Mouse (Mus musculus): ENCODE data around the gene Haus4.

DNA sequence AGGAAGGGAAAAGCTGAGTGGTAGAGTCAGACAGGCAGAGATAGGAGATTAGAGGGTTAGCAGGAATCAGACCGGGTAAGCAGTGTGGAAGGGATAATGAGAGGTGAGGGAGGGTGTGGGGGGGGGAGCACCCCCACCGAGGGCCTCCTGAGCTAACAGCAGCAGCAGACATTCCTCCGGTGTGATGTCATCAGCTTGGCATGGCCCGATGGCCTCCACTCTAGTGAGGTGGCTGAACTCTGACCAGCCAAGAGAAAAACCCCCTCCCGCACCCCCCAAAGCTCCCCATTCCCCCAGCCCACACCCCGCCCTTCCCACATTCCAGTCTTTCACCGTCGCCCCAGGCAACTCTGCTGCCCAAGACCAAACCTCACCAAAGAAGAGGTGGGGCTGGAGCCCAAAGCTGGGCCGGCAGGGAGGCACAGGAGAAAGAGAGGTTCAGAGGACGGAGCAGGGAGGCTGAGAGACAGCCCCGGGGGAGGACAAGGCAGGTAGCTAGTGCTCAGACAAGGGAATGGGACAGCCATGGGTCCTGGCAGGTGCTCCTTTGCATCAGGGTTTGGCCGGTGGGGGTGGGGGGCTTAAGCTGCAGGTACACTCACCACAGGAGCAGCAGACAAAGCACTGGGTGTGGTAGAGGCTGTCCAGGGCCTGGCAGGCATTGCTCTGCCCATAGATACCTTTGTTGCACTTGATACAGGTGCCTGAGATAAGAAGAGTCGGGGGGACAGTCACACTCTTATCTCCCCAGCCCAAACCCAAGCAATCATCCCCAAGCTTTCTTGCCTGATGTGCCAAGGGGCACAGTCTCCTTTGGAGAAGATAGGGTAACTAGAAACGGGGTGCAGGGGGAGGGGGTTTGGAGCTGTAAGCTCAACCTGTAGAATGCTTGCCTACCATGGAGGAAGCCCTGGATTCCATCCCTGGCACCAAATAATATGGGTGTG lies 18.6 kb upstream of the Haus4 start:
- no peak for TF ChIP-seq ZNF384 (IDR thresholded peaks at IDR 0.05; ENCODE audit: low read depth, low read length)
- TF ChIP-seq MAFK (IDR thresholded peaks at IDR 0.05; ENCODE audit: insufficient read depth, low read depth, low read length) = no peak
- no peak for TF ChIP-seq ZC3H11A (IDR thresholded peaks at IDR 0.05; ENCODE audit: borderline replicate concordance, low read depth, low read length)
- no peak for TF ChIP-seq CHD2 (IDR thresholded peaks at IDR 0.05; ENCODE audit: low read depth, low read length)
- TF ChIP-seq HCFC1 (IDR thresholded peaks at IDR 0.05; ENCODE audit: borderline replicate concordance, insufficient read depth, low read length) = no peak

Data from ES-E14 (cell line).